Comparison of ENCODE assay signal across 10 mouse cellular contexts in genomic region chr6:17197728-17198397, GRCm38 (mm10).
A peak's percentile ranks its signal among the peaks of the same experiment; 100 is the strongest.
DNase-seq lines count a peak whose midpoint lies in the region; ATAC-seq and TF ChIP-seq lines count a peak whose summit lies in the region.
"Had no signal": no experiment of that assay in that cellular context is flagged by ENCODE, and none has a peak within 500 bp of the region (broad histone marks: within the 10 kb centered on the region; RNA-seq: fewer than 3 reads in every experiment).

No protein-coding gene starts in this region.

- peak overlapping the region; percentile 46 for H3K4me2 ChIP-seq in heart, postnatal 0 days (ENCODE audit: low read depth, low read length)
- H3K4me2 ChIP-seq in forebrain, embryonic 12.5 days = no peak overlapping the region
- H3K4me2 ChIP-seq: embryonic facial prominence, embryonic 13.5 days had no signal

- H3K27ac ChIP-seq in heart, postnatal 0 days (ENCODE audit: low read depth) = peak overlapping the region; percentile 89
- peak overlapping the region; percentile 66 for H3K27ac ChIP-seq in liver, adult 2 months (replicated peaks; ENCODE audit: insufficient read depth, low read depth, low read length)
- H3K27ac ChIP-seq in forebrain, embryonic 12.5 days = no peak overlapping the region
- H3K27ac ChIP-seq: embryonic facial prominence, embryonic 13.5 days; macrophage had no signal

- H3K36me3 ChIP-seq in heart, postnatal 0 days (replicated peaks; ENCODE audit: control insufficient read depth, insufficient read depth, low read length) = no peaks in the 10 kb centered on the region
- H3K36me3 ChIP-seq in liver, adult 2 months (ENCODE audit: control insufficient read depth, insufficient read depth, low read length) = no peaks in the 10 kb centered on the region
- no peaks in the 10 kb centered on the region for H3K36me3 ChIP-seq in forebrain, embryonic 12.5 days (replicated peaks)
- H3K36me3 ChIP-seq: embryonic facial prominence, embryonic 13.5 days had no signal

- H3K9ac ChIP-seq in heart, postnatal 0 days (replicated peaks; ENCODE audit: low read depth, low read length) = no peak overlapping the region; the same call in 1 of the 2 replicates
- H3K9ac ChIP-seq in liver, adult 2 months (ENCODE audit: low read depth, low read length) = no peak overlapping the region
- H3K9ac ChIP-seq in forebrain, embryonic 12.5 days = no peak overlapping the region
- H3K9ac ChIP-seq: embryonic facial prominence, embryonic 13.5 days had no signal

- H3K79me2 ChIP-seq in liver, adult 2 months (ENCODE audit: control insufficient read depth, insufficient read depth, low read length) = no peaks in the 10 kb centered on the region

- peak; percentile 34 for DNase-seq in ovary, postnatal 36 days (ENCODE audit: low spot score)
- DNase-seq in ovary, postnatal 10 days (ENCODE audit: low spot score) = no peak
- DNase-seq in heart, postnatal 0 days (ENCODE audit: low spot score) = peak; percentile 58
- DNase-seq in liver, adult 2 months (ENCODE audit: extremely low read depth, low read depth, low spot score) = no peak
- peak; percentile 41 for DNase-seq in testis, postnatal 10 days (ENCODE audit: low spot score)
- no peak for DNase-seq in frontal cortex, postnatal 36 days (ENCODE audit: low spot score in 2 of 2)
- no peak for DNase-seq in layer of hippocampus, postnatal 10 days (ENCODE audit: low spot score in 2 of 2)

- TF ChIP-seq CTCF in heart, postnatal 0 days (IDR thresholded peaks at IDR 0.05; ENCODE audit: low read depth) = no peak
- TF ChIP-seq CTCF in liver, adult 2 months (IDR thresholded peaks at IDR 0.05; ENCODE audit: low read depth, low read length) = no peak

- peak; percentile 84 for ATAC-seq in heart, postnatal 0 days (ENCODE audit: insufficient read depth, low read depth)
- ATAC-seq in forebrain, embryonic 12.5 days (ENCODE audit: low FRiP score) = no peak

- TF ChIP-seq EP300 in heart, postnatal 0 days (IDR thresholded peaks at IDR 0.05; ENCODE audit: low read depth) = peak; percentile 77; the same call in 1 of the 2 replicates

- peaks cover 4% of the 10 kb centered on the region; the same call in 1 of the 2 replicates for H3K4me1 ChIP-seq in heart, postnatal 0 days (ENCODE audit: control insufficient read depth, insufficient read depth)
- H3K4me1 ChIP-seq in liver, adult 2 months (ENCODE audit: control insufficient read depth, insufficient read depth, low read length) = no peaks in the 10 kb centered on the region
- no peaks in the 10 kb centered on the region for H3K4me1 ChIP-seq in forebrain, embryonic 12.5 days

- no peak for TF ChIP-seq POLR2A in liver, adult 2 months (IDR thresholded peaks at IDR 0.05; ENCODE audit: extremely low read depth, insufficient read depth, low read length)

- H3K9me3 ChIP-seq in heart, postnatal 0 days (replicated peaks; ENCODE audit: control insufficient read depth, low read length) = no peaks in the 10 kb centered on the region
- no peaks in the 10 kb centered on the region for H3K9me3 ChIP-seq in forebrain, embryonic 12.5 days
- H3K9me3 ChIP-seq: embryonic facial prominence, embryonic 13.5 days had no signal

- peak overlapping the region; percentile 25; the same call in 1 of the 2 replicates for H3K4me3 ChIP-seq in heart, postnatal 0 days (ENCODE audit: low read depth, low read length)
- H3K4me3 ChIP-seq in liver, adult 2 months (ENCODE audit: insufficient read depth, low read depth, low read length) = no peak overlapping the region; the same call in 1 of the 2 replicates
- no peak overlapping the region for H3K4me3 ChIP-seq in forebrain, embryonic 12.5 days (replicated peaks)
- H3K4me3 ChIP-seq: embryonic facial prominence, embryonic 13.5 days had no signal

- 37% methylated on average over 18 of the region's 18 CpGs for WGBS in heart, postnatal 0 days
- 58% methylated on average over 18 of the region's 18 CpGs for WGBS in liver, adult 2 months
- WGBS in forebrain, embryonic 12.5 days = 74% methylated on average over 18 of the region's 18 CpGs

- H3K27me3 ChIP-seq in heart, postnatal 0 days (ENCODE audit: control insufficient read depth, insufficient read depth, low read length) = peaks cover 7% of the 10 kb centered on the region; the same call in 1 of the 2 replicates
- no peaks in the 10 kb centered on the region for H3K27me3 ChIP-seq in liver, adult 2 months (ENCODE audit: control insufficient read depth, insufficient read depth, low read length)
- peaks cover 16% of the 10 kb centered on the region for H3K27me3 ChIP-seq in forebrain, embryonic 12.5 days
- H3K27me3 ChIP-seq: embryonic facial prominence, embryonic 13.5 days had no signal

Comparison
In these comparisons a context has a peak if more than half of its experiments do, and no peak if none do; other contexts are left out.
1. DNase-seq: peak in ovary, postnatal 36 days (single experiment), heart, postnatal 0 days (single experiment) and testis, postnatal 10 days (single experiment); none in ovary, postnatal 10 days (single experiment), liver, adult 2 months (single experiment), frontal cortex, postnatal 36 days (0 of 2) and layer of hippocampus, postnatal 10 days (0 of 2).